In the genomic region with DNA sequence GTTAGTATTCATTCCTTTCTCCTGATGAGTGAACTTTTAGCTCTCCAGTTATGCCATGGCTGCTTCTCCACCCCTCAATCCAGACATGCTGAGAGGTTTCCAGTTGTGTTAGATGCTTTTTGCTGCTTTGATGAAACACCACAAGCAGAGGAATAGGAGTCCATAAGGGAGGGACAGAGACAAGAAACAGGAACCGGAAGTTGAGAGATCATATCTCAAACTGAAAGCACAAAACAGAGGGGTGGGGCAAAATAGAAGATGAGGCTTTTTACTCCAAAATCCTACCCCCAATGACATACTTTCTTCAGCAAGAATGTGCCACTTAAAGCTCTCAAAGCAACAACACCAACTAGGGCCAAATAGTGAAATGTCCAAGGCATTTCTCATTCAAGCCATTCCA, we compare ENCODE assay signal across 10 mouse cellular contexts.
"Had no signal": no experiment of that assay in that cellular context is flagged by ENCODE, and none has a peak within 500 bp of the region (broad histone marks: within the 10 kb centered on the region; RNA-seq: fewer than 3 reads in every experiment).

No protein-coding gene starts in this region.

- ATAC-seq: liver, postnatal 0 days; midbrain, embryonic 15.5 days had no signal

- DNase-seq: kidney, adult 18-20 months; kidney, postnatal 10 days; kidney, postnatal 4 days; liver; liver, embryonic 13.5 days; liver, postnatal 0 days; lung, postnatal 14 days; retina, postnatal 1 day; thymus, postnatal 4 days had no signal
